18 mouse cellular contexts compared by ENCODE assay signal in the genomic region with DNA sequence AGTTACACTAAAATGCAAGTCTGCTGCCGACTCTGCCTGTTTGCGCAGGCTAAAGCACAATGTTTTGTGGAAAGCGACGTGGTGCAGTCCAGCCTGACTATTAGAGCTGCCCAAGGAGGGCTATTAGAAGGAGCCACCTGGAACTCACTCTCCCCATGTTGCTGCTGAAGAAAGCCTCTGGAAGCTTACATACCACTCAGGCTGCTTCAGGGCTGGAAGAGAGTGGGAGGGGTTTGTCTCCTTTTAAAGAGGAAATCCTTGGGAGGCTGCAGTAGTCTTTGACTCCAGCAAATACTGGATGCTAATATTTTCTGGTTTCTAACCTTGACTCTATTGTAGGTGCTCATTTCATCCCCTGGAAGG. TPM values are rescaled to one million over a fixed set of nuclear protein-coding genes. Genes with fewer than 3 reads are reported as not detected.
A peak's percentile ranks its signal among the peaks of the same experiment; 100 is the strongest.
DNase-seq lines count a peak whose midpoint lies in the region; ATAC-seq and TF ChIP-seq lines count a peak whose summit lies in the region.
"Had no signal": no experiment of that assay in that cellular context is flagged by ENCODE, and none has a peak within 500 bp of the region (broad histone marks: within the 10 kb centered on the region; RNA-seq: fewer than 3 reads in every experiment).

No protein-coding gene starts in this region.

- H3K27ac ChIP-seq in forebrain, embryonic 12.5 days = 0 out of 2 replicates have a peak overlapping the region, but pooled peaks have one; percentile 13
- no peak overlapping the region; the same call in 1 of the 2 replicates for H3K27ac ChIP-seq in forebrain, postnatal 0 days (ENCODE audit: low read depth, low read length)
- peak overlapping the region; percentile 57; the same call in 1 of the 2 replicates for H3K27ac ChIP-seq in liver, postnatal 0 days (ENCODE audit: low read depth)
- no peak overlapping the region for H3K27ac ChIP-seq in liver, embryonic 11.5 days (ENCODE audit: low read depth, low read length)
- 0 out of 2 replicates have a peak overlapping the region, but pooled peaks have one; percentile 31 for H3K27ac ChIP-seq in embryonic facial prominence, embryonic 14.5 days (replicated peaks; ENCODE audit: low read depth, low read length)
- no peak overlapping the region for H3K27ac ChIP-seq in neural tube, embryonic 12.5 days
- H3K27ac ChIP-seq: embryonic facial prominence, embryonic 13.5 days; hindbrain, postnatal 0 days; liver, embryonic 14.5 days had no signal

- intact Hi-C loops in left cerebral cortex, postnatal 14 days (cut with DNase I) = no loop called here

- H3K4me3 ChIP-seq in forebrain, embryonic 12.5 days (replicated peaks) = no peak overlapping the region
- H3K4me3 ChIP-seq in forebrain, postnatal 0 days (ENCODE audit: low read depth, low read length) = no peak overlapping the region
- H3K4me3 ChIP-seq in liver, postnatal 0 days (ENCODE audit: low read depth, low read length) = no peak overlapping the region
- no peak overlapping the region for H3K4me3 ChIP-seq in liver, embryonic 11.5 days (ENCODE audit: low read depth, low read length)
- no peak overlapping the region for H3K4me3 ChIP-seq in embryonic facial prominence, embryonic 14.5 days (ENCODE audit: low read depth, low read length)
- no peak overlapping the region for H3K4me3 ChIP-seq in neural tube, embryonic 12.5 days
- H3K4me3 ChIP-seq: embryonic facial prominence, embryonic 13.5 days had no signal

- H3K27me3 ChIP-seq in forebrain, embryonic 12.5 days = peaks cover 12% of the 10 kb centered on the region
- no peaks in the 10 kb centered on the region for H3K27me3 ChIP-seq in forebrain, postnatal 0 days (ENCODE audit: insufficient read depth, low read length)
- H3K27me3 ChIP-seq in liver, postnatal 0 days (ENCODE audit: insufficient read depth, low read length) = no peaks in the 10 kb centered on the region
- no peaks in the 10 kb centered on the region; the same call in 1 of the 2 replicates for H3K27me3 ChIP-seq in liver, embryonic 11.5 days (replicated peaks; ENCODE audit: control insufficient read depth, insufficient read depth, low read length)
- no peaks in the 10 kb centered on the region for H3K27me3 ChIP-seq in embryonic facial prominence, embryonic 14.5 days (replicated peaks; ENCODE audit: control insufficient read depth, insufficient read depth, low read length)
- H3K27me3 ChIP-seq in neural tube, embryonic 12.5 days (replicated peaks) = no peaks in the 10 kb centered on the region

- DNase-seq in forebrain, postnatal 0 days = no peak
- DNase-seq in liver, postnatal 0 days = no peak
- no peak for DNase-seq in liver, embryonic 11.5 days (ENCODE audit: low spot score)
- DNase-seq in embryonic facial prominence, embryonic 14.5 days (ENCODE audit: low spot score) = no peak
- no peak for DNase-seq in retina, embryonic 14.5 days (ENCODE audit: low spot score)
- DNase-seq in left cerebral cortex, postnatal 14 days (ENCODE audit: low spot score in 2 of 2) = no peak
- DNase-seq: cerebellum, postnatal 25 days; gastrocnemius, postnatal 25 days; kidney, postnatal 14 days; lung, postnatal 36 days; retina, postnatal 1 day; thymus, postnatal 36 days had no signal

- no peak for TF ChIP-seq EP300 in liver, postnatal 0 days (IDR thresholded peaks at IDR 0.05; ENCODE audit: low read depth)

- H3K9ac ChIP-seq in forebrain, embryonic 12.5 days = no peak overlapping the region
- H3K9ac ChIP-seq in forebrain, postnatal 0 days = no peak overlapping the region
- H3K9ac ChIP-seq in liver, postnatal 0 days (replicated peaks) = no peak overlapping the region
- no peak overlapping the region for H3K9ac ChIP-seq in liver, embryonic 11.5 days (ENCODE audit: low read depth, low read length)
- H3K9ac ChIP-seq in embryonic facial prominence, embryonic 14.5 days (ENCODE audit: low read depth, low read length) = 0 out of 2 replicates have a peak overlapping the region, but pooled peaks have one; percentile 23
- H3K9ac ChIP-seq in neural tube, embryonic 12.5 days = no peak overlapping the region
- H3K9ac ChIP-seq: embryonic facial prominence, embryonic 13.5 days; liver, embryonic 14.5 days had no signal

- peaks cover 17% of the 10 kb centered on the region for H3K4me1 ChIP-seq in forebrain, embryonic 12.5 days
- H3K4me1 ChIP-seq in forebrain, postnatal 0 days (ENCODE audit: insufficient read depth) = peaks cover 9% of the 10 kb centered on the region; the same call in 1 of the 2 replicates
- H3K4me1 ChIP-seq in liver, postnatal 0 days (ENCODE audit: insufficient read depth) = no peaks in the 10 kb centered on the region
- H3K4me1 ChIP-seq in liver, embryonic 11.5 days (replicated peaks; ENCODE audit: control insufficient read depth, insufficient read depth, low read length) = no peaks in the 10 kb centered on the region
- peaks cover 3% of the 10 kb centered on the region; the same call in 1 of the 2 replicates for H3K4me1 ChIP-seq in embryonic facial prominence, embryonic 14.5 days (ENCODE audit: control insufficient read depth, insufficient read depth, low read length)
- H3K4me1 ChIP-seq in neural tube, embryonic 12.5 days = peaks cover 20% of the 10 kb centered on the region

- no peak for TF ChIP-seq CTCF in forebrain, postnatal 0 days (IDR thresholded peaks at IDR 0.05; ENCODE audit: low read depth)
- no peak for TF ChIP-seq CTCF in liver, postnatal 0 days (IDR thresholded peaks at IDR 0.05; ENCODE audit: low read depth)

- no peak for ATAC-seq in forebrain, embryonic 12.5 days (ENCODE audit: low FRiP score)
- no peak for ATAC-seq in forebrain, postnatal 0 days
- ATAC-seq in liver, postnatal 0 days = no peak
- no peak for ATAC-seq in liver, embryonic 11.5 days (replicated peaks; ENCODE audit: low FRiP score)
- no peak for ATAC-seq in embryonic facial prominence, embryonic 14.5 days (ENCODE audit: low read depth)
- ATAC-seq in neural tube, embryonic 12.5 days (ENCODE audit: low FRiP score, low read depth) = no peak
- ATAC-seq: hindbrain, postnatal 0 days had no signal

- WGBS in forebrain, embryonic 12.5 days = 72% methylated on average over 4 of the region's 4 CpGs
- 69% methylated on average over 4 of the region's 4 CpGs for WGBS in forebrain, postnatal 0 days
- 83% methylated on average over 4 of the region's 4 CpGs for WGBS in liver, postnatal 0 days (ENCODE audit: insufficient replicate concordance)
- 76% methylated on average over 4 of the region's 4 CpGs for WGBS in liver, embryonic 11.5 days
- 57% methylated on average over 4 of the region's 4 CpGs for WGBS in embryonic facial prominence, embryonic 14.5 days
- WGBS in neural tube, embryonic 12.5 days = 46% methylated on average over 4 of the region's 4 CpGs

- no peaks in the 10 kb centered on the region for H3K36me3 ChIP-seq in forebrain, embryonic 12.5 days (replicated peaks)
- H3K36me3 ChIP-seq in forebrain, postnatal 0 days (ENCODE audit: insufficient read depth) = no peaks in the 10 kb centered on the region
- no peaks in the 10 kb centered on the region for H3K36me3 ChIP-seq in liver, postnatal 0 days (replicated peaks; ENCODE audit: insufficient read depth, low read length)
- no peaks in the 10 kb centered on the region for H3K36me3 ChIP-seq in liver, embryonic 11.5 days (ENCODE audit: control insufficient read depth, insufficient read depth, low read length)
- H3K36me3 ChIP-seq in embryonic facial prominence, embryonic 14.5 days (ENCODE audit: control insufficient read depth, insufficient read depth, low read length) = no peaks in the 10 kb centered on the region
- no peaks in the 10 kb centered on the region for H3K36me3 ChIP-seq in neural tube, embryonic 12.5 days
- H3K36me3 ChIP-seq: embryonic facial prominence, embryonic 13.5 days had no signal

- H3K9me3 ChIP-seq in forebrain, embryonic 12.5 days = no peaks in the 10 kb centered on the region
- no peaks in the 10 kb centered on the region for H3K9me3 ChIP-seq in forebrain, postnatal 0 days (ENCODE audit: low read length)
- H3K9me3 ChIP-seq in liver, postnatal 0 days (ENCODE audit: low read length) = no peaks in the 10 kb centered on the region
- H3K9me3 ChIP-seq in liver, embryonic 11.5 days (ENCODE audit: control insufficient read depth, low read length) = no peaks in the 10 kb centered on the region
- H3K9me3 ChIP-seq in embryonic facial prominence, embryonic 14.5 days (ENCODE audit: control insufficient read depth, low read length) = no peaks in the 10 kb centered on the region
- H3K9me3 ChIP-seq in neural tube, embryonic 12.5 days = no peaks in the 10 kb centered on the region
- H3K9me3 ChIP-seq: embryonic facial prominence, embryonic 13.5 days had no signal

- no peak overlapping the region for H3K4me2 ChIP-seq in forebrain, embryonic 12.5 days
- no peak overlapping the region for H3K4me2 ChIP-seq in forebrain, postnatal 0 days (ENCODE audit: low read depth)
- no peak overlapping the region for H3K4me2 ChIP-seq in liver, postnatal 0 days (ENCODE audit: low read depth, low read length)
- H3K4me2 ChIP-seq in liver, embryonic 11.5 days = no peak overlapping the region
- no peak overlapping the region for H3K4me2 ChIP-seq in embryonic facial prominence, embryonic 14.5 days (ENCODE audit: low read depth, low read length)
- peak overlapping the region; percentile 30; the same call in 1 of the 2 replicates for H3K4me2 ChIP-seq in neural tube, embryonic 12.5 days (replicated peaks)
- H3K4me2 ChIP-seq: embryonic facial prominence, embryonic 13.5 days; heart, embryonic 11.5 days had no signal

RNA-seq across cellular contexts. Expression of gene Bach2, which starts 18.5 kb away (rescaled TPM):
- 22.3 and 27.7 TPM in 2 replicates for polyA plus RNA-seq in forebrain, embryonic 12.5 days (2016; fragmentation: Nextera tagmentation; extraction: Ambion mirVana)
- total RNA-seq in forebrain, postnatal 0 days (2014; rRNA removed) = 16.2 and 19.0 TPM in 2 replicates
- polyA plus RNA-seq in forebrain, postnatal 0 days (2015; fragmentation: Nextera tagmentation; extraction: Ambion mirVana) = 9.1 and 16.0 TPM in 2 replicates
- 2.7 and 4.3 TPM in 2 replicates for polyA plus RNA-seq in liver, postnatal 0 days (2015; fragmentation: Nextera tagmentation; extraction: Ambion mirVana)
- polyA plus RNA-seq in liver, embryonic 11.5 days (2014; fragmentation: Nextera tagmentation; extraction: Ambion mirVana) = 3.7 and 4.8 TPM in 2 replicates
- polyA plus RNA-seq in embryonic facial prominence, embryonic 14.5 days (2014; fragmentation: Nextera tagmentation; extraction: Ambion mirVana) = 7.3 and 7.7 TPM in 2 replicates
- 35.8 and 37.3 TPM in 2 replicates for polyA plus RNA-seq in neural tube, embryonic 12.5 days (2016; fragmentation: Nextera tagmentation; extraction: Ambion mirVana)
- 10 to 100 TPM; 22.4 to 24.8 TPM for total RNA-seq in left cerebral cortex, postnatal 14 days (2021)

Comparison
In these comparisons a context has a peak if more than half of its experiments do, and no peak if none do; other contexts are left out.
1. H3K27ac ChIP-seq: peak in forebrain, embryonic 12.5 days (single experiment), liver, postnatal 0 days (single experiment) and embryonic facial prominence, embryonic 14.5 days (single experiment); none in forebrain, postnatal 0 days (single experiment), liver, embryonic 11.5 days (single experiment) and neural tube, embryonic 12.5 days (single experiment).